Mouse (Mus musculus) liver, embryonic 14.5 days (tissue): ENCODE results near the gene Olfr1173. TPM values are rescaled to one million over a fixed set of nuclear protein-coding genes. Genes with fewer than 3 reads are reported as not detected.

Source experiments
- ATAC-seq: fragments of 200-750 bp; cut with Nextera tagmentation; 2 replicates; pipeline ENCODE4 v1.8.0; 2017; ENCODE audit warnings: moderate number of reproducible peaks, mild to moderate bottlenecking, moderate library complexity; ENCODE audit not compliant: insufficient read depth
- DNase-seq, 3 experiments: peaks; one replicate each; pipeline ENCODE4 v3.0.0-alpha.2; 2012 to 2013; ENCODE audit warnings: low read depth in 3 of 3, low spot score in 3 of 3
- H3K27ac ChIP-seq: fragments of 300-500 bp; sonication (generic); 2 replicates; pipeline ENCODE4 v1.5.1; 2014; ENCODE audit warnings: moderate library complexity, mild to moderate bottlenecking, control low read depth, inconsistent platforms
- H3K27me3 ChIP-seq: fragments of 300-500 bp; sonication (generic); 2 replicates; pipeline ENCODE4 v1.6.1; 2014; ENCODE audit warnings: mild to moderate bottlenecking, low read length, moderate library complexity; ENCODE audit not compliant: control insufficient read depth, insufficient read depth
- H3K36me3 ChIP-seq: fragments of 300-500 bp; sonication (generic); replicated peaks from 2 replicates; pipeline ENCODE4 v1.6.1; 2014; ENCODE audit warnings: low read depth; ENCODE audit not compliant: control insufficient read depth, insufficient read depth
- H3K4me1 ChIP-seq, 2 experiments: fragments of 200-500 bp in 1 of 2; fragments of 300-500 bp in 1 of 2; sonication (generic) in 1 of 2; replicated peaks; 2 replicates each; pipeline ENCODE4 v1.6.1; 2012 to 2014; ENCODE audit warnings: antibody characterized with exemption in 1 of 2, inconsistent platforms in 1 of 2, low read length in 1 of 2; ENCODE audit not compliant: control insufficient read depth in 2 of 2, insufficient read depth in 2 of 2
- H3K4me2 ChIP-seq: fragments of 300-500 bp; sonication (generic); 2 replicates; pipeline ENCODE4 v1.6.1; 2014; ENCODE audit warnings: low read depth, mild to moderate bottlenecking, control low read depth, moderate library complexity
- H3K4me3 ChIP-seq, 2 experiments: fragments of 200-500 bp in 1 of 2; fragments of 300-500 bp in 1 of 2; sonication (generic) in 1 of 2; 2 replicates each; pipeline ENCODE4 v1.5.1; 2012 to 2014; ENCODE audit warnings: low read depth in 2 of 2, low read length in 2 of 2, mild to moderate bottlenecking in 2 of 2, control low read depth in 1 of 2, inconsistent platforms in 1 of 2, moderate library complexity in 1 of 2; ENCODE audit not compliant: insufficient read depth in 1 of 2
- H3K9ac ChIP-seq: fragments of 300-500 bp; sonication (generic); replicated peaks from 2 replicates; pipeline ENCODE4 v1.6.1; 2014; ENCODE audit warnings: mild to moderate bottlenecking, control low read depth, moderate library complexity
- H3K9me3 ChIP-seq: fragments of 300-500 bp; sonication (generic); 2 replicates; pipeline ENCODE4 v1.6.1; 2016; ENCODE audit warnings: low read length, mixed read lengths; ENCODE audit not compliant: control insufficient read depth
- CTCF ChIP-seq: IDR thresholded peaks from 2 replicates; pipeline ENCODE4 v1.5.1; 2016; ENCODE audit warnings: antibody characterized with exemption, low read depth, control low read depth
- EP300 ChIP-seq: IDR thresholded peaks from 2 replicates; pipeline ENCODE4 v1.6.1; 2016; ENCODE audit warnings: antibody characterized with exemption, low read depth
- whole genome bisulfite sequencing: fragments of 180-500 bp; shearing (Covaris S2); extraction: QIAGEN DNeasy Blood & Tissue Kit; methylation state at CpG from one replicate; pipeline ENCODE4 v1.1.7; 2014; ENCODE audit not compliant: insufficient replicate concordance; 5-methylcytosine and 5-hydroxymethylcytosine counted together
- polyA plus RNA-seq, 2 experiments: library from polyadenylated mRNA; depleted of rRNA in 1 of 2; stranded (reverse) in 1 of 2; unstranded in 1 of 2; fragments of >200 nt; fragmentation: Nextera tagmentation in 1 of 2; extraction: Ambion mirVana in 1 of 2; gene quantifications; 2 replicates each; pipeline versions ENCODE4 v1.2.1 to v1.2.3; 2012 to 2014

Olfr1173 gene
- polyA plus RNA-seq (2012; rRNA removed) (not detected in 2 replicates), polyA plus RNA-seq (2014; fragmentation: Nextera tagmentation; extraction: Ambion mirVana) (not detected in 2 replicates)

DNA sequence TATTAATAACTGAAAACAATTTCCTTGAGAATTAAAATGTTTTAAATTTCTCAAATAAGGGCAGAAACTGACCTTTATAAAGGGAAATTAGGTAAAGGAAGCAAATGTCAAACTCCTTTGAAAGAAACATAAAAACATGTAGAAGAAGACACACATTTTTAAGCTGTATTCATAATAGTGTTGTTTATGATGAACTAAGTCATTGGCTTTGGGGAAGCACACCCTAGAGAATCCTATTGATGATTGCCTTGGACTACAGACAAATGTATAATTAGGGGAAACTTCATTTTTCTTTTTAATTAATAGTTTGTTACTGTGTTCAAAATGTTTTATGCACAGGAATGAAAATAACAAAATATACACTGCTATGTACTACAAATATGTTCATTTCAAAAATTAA is at the start of gene Olfr1173:
Gene Olfr1173 (minus strand): TSS at position 101 of the 400 bp plus-strand sequence.
- no peak within 1 kb of the TSS for H3K9ac ChIP-seq
- no peak for TF ChIP-seq EP300
- TF ChIP-seq CTCF = no peak

DNA sequence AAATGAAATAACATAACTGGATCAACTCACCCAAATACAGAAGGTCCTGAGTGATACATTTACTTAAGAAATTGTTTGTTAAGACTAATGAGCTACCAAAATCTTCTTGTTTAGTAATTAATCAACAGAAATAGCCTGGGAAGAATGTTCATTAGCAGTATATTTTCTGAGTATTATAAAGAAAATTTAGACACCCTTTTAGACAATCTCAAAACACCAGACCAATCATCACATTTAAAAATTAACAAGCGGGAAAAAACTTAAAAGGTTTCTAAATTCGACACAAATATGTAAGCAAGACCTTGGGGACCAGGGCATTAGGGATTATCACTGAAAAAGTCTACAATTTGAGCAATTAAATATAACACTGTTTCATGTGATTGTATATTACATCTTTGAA is 47.4 kb upstream of the Olfr1173 start, which contains the start of gene Olfr1175-ps:
Gene Olfr1175-ps (minus strand): TSS at position 101 of the 400 bp plus-strand sequence.
- H3K9me3 ChIP-seq = no peaks in the 10 kb centered on the region
- H3K36me3 ChIP-seq = no peaks in the 10 kb centered on the region
- no peak within 1 kb of the TSS for H3K27ac ChIP-seq
- TF ChIP-seq CTCF (no peak), EP300 (no peak)
- WGBS = 58% methylated on average over 2 of the region's 2 CpGs
- H3K4me2 ChIP-seq = no peak within 1 kb of the TSS
- H3K4me1 ChIP-seq = no peaks in the 10 kb centered on the region
- DNase-seq (no peak), ATAC-seq (no peak)
- H3K9ac ChIP-seq = no peak within 1 kb of the TSS
- H3K4me3 ChIP-seq = no peak within 1 kb of the TSS
- no peaks in the 10 kb centered on the region for H3K27me3 ChIP-seq

More for the DNA sequence above, at the start of gene Olfr1173:
- ATAC-seq (no peak), DNase-seq (no peak)
- no peak within 1 kb of the TSS for H3K4me3 ChIP-seq
- no peaks in the 10 kb centered on the region for H3K9me3 ChIP-seq
- no peak within 1 kb of the TSS for H3K4me2 ChIP-seq
- no peaks in the 10 kb centered on the region for H3K36me3 ChIP-seq
- H3K4me1 ChIP-seq = no peaks in the 10 kb centered on the region
- H3K27ac ChIP-seq = no peak within 1 kb of the TSS
- H3K27me3 ChIP-seq = no peaks in the 10 kb centered on the region

- no peak for ATAC-seq
- WGBS = 77% methylated on average over 4 of the region's 4 CpGs
- no peaks in the 10 kb centered on the region for H3K9me3 ChIP-seq
- H3K27me3 ChIP-seq = no peaks in the 10 kb centered on the region
- no peak within 1 kb of the TSS for H3K27ac ChIP-seq
- no peak within 1 kb of the TSS for H3K4me3 ChIP-seq
- no peak within 1 kb of the TSS for H3K4me2 ChIP-seq
- no peaks in the 10 kb centered on the region for H3K36me3 ChIP-seq
- H3K9ac ChIP-seq = no peak within 1 kb of the TSS
- TF ChIP-seq CTCF = no peak
- no peak for TF ChIP-seq EP300
- DNase-seq = no peak
- no peaks in the 10 kb centered on the region for H3K4me1 ChIP-seq
Measured at GRCm38 (mm10) chr2:88315035-88315434, 35.4 kb upstream of the Olfr1173 start, which contains the start of gene Olfr1174-ps. TSS of gene Olfr1174-ps (minus strand) at chr2:88315135.

DNA sequence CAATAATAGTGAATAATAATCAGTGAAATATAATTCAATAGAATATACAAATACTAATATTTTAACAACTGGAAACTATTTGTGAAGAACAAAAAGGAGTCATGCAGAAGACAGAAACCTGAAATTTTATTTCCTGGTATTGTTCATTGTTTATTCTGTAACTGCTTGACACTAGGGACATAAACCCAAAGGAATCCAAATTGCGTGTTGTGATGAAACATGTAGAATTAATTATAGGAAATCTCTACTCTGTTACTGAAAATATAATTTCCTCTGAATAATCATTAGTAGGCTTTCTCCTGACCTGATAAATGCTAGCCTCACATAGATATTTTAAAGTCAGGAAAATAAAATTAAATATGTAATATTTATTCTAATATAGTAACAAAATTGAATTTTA is 51.4 kb downstream of the Olfr1173 start, which contains the start of gene Olfr1170:
Gene Olfr1170 (minus strand): TSS at position 101 of the 400 bp plus-strand sequence.
- no peak for TF ChIP-seq CTCF
- no peak within 1 kb of the TSS for H3K4me2 ChIP-seq

More for the DNA sequence above, 51.4 kb downstream of the Olfr1173 start, which contains the start of gene Olfr1170:
- WGBS = 66% methylated on average over 1 of the region's 1 CpGs
- Histone ChIP-seq H3K36me3 (no peaks in the 10 kb centered on the region), H3K4me3 (no peak within 1 kb of the TSS), H3K27ac (no peak within 1 kb of the TSS), H3K27me3 (no peaks in the 10 kb centered on the region), H3K4me1 (no peaks in the 10 kb centered on the region), H3K9ac (no peak within 1 kb of the TSS), H3K9me3 (no peaks in the 10 kb centered on the region)
- DNase-seq (no peak), ATAC-seq (no peak)

Other genes with a start within 250 kb of the Olfr1173 start
- gene Olfr73, start 242.2 kb downstream of the Olfr1173 start, polyA plus RNA-seq (2012; rRNA removed) = not detected in 2 replicates
- gene Olfr73, start 242.2 kb downstream of the Olfr1173 start, polyA plus RNA-seq (2014; fragmentation: Nextera tagmentation; extraction: Ambion mirVana) = not detected in 2 replicates
- not detected in 2 replicates for gene Olfr1162, start 228.7 kb downstream of the Olfr1173 start, polyA plus RNA-seq (2012; rRNA removed)
- not detected in 2 replicates for gene Olfr1162, start 228.7 kb downstream of the Olfr1173 start, polyA plus RNA-seq (2014; fragmentation: Nextera tagmentation; extraction: Ambion mirVana)
- gene Olfr1163, start 208.0 kb downstream of the Olfr1173 start, polyA plus RNA-seq (2012; rRNA removed) = not detected in 2 replicates
- gene Olfr1163, start 208.0 kb downstream of the Olfr1173 start, polyA plus RNA-seq (2014; fragmentation: Nextera tagmentation; extraction: Ambion mirVana) = not detected in 2 replicates
- gene Olfr1164, start 185.9 kb downstream of the Olfr1173 start, polyA plus RNA-seq (2012; rRNA removed) = not detected in 2 replicates
- not detected in 2 replicates for gene Olfr1164, start 185.9 kb downstream of the Olfr1173 start, polyA plus RNA-seq (2014; fragmentation: Nextera tagmentation; extraction: Ambion mirVana)
- not detected in 2 replicates for gene Olfr1166, start 151.6 kb downstream of the Olfr1173 start, polyA plus RNA-seq (2012; rRNA removed)
- not detected in 2 replicates for gene Olfr1166, start 151.6 kb downstream of the Olfr1173 start, polyA plus RNA-seq (2014; fragmentation: Nextera tagmentation; extraction: Ambion mirVana)
- gene Olfr1167, start 124.7 kb downstream of the Olfr1173 start, polyA plus RNA-seq (2012; rRNA removed) = not detected in 2 replicates
- not detected in 2 replicates for gene Olfr1167, start 124.7 kb downstream of the Olfr1173 start, polyA plus RNA-seq (2014; fragmentation: Nextera tagmentation; extraction: Ambion mirVana)
- not detected in 2 replicates for gene Olfr1168, start 98.0 kb downstream of the Olfr1173 start, polyA plus RNA-seq (2012; rRNA removed)
- gene Olfr1168, start 98.0 kb downstream of the Olfr1173 start, polyA plus RNA-seq (2014; fragmentation: Nextera tagmentation; extraction: Ambion mirVana) = not detected in 2 replicates
- not detected in 2 replicates for gene Olfr1170, start 51.5 kb downstream of the Olfr1173 start, polyA plus RNA-seq (2012; rRNA removed)
- not detected in 2 replicates for gene Olfr1170, start 51.5 kb downstream of the Olfr1173 start, polyA plus RNA-seq (2014; fragmentation: Nextera tagmentation; extraction: Ambion mirVana)
- gene Olfr1174-ps, start 35.3 kb upstream of the Olfr1173 start, polyA plus RNA-seq (2012; rRNA removed) = not detected in 2 replicates
- not detected in 2 replicates for gene Olfr1174-ps, start 35.3 kb upstream of the Olfr1173 start, polyA plus RNA-seq (2014; fragmentation: Nextera tagmentation; extraction: Ambion mirVana)
- not detected in 2 replicates for gene Olfr1175-ps, start 47.3 kb upstream of the Olfr1173 start, polyA plus RNA-seq (2012; rRNA removed)
- gene Olfr1175-ps, start 47.3 kb upstream of the Olfr1173 start, polyA plus RNA-seq (2014; fragmentation: Nextera tagmentation; extraction: Ambion mirVana) = not detected in 2 replicates
- gene Olfr1176, start 56.8 kb upstream of the Olfr1173 start, polyA plus RNA-seq (2012; rRNA removed) = not detected in 2 replicates
- gene Olfr1176, start 56.8 kb upstream of the Olfr1173 start, polyA plus RNA-seq (2014; fragmentation: Nextera tagmentation; extraction: Ambion mirVana) = not detected in 2 replicates
- gene Olfr1177-ps, start 66.6 kb upstream of the Olfr1173 start, polyA plus RNA-seq (2012; rRNA removed) = not detected in 2 replicates
- gene Olfr1177-ps, start 66.6 kb upstream of the Olfr1173 start, polyA plus RNA-seq (2014; fragmentation: Nextera tagmentation; extraction: Ambion mirVana) = not detected in 2 replicates
- not detected in 2 replicates for gene Olfr1178, start 107.2 kb upstream of the Olfr1173 start, polyA plus RNA-seq (2012; rRNA removed)
- not detected in 2 replicates for gene Olfr1178, start 107.2 kb upstream of the Olfr1173 start, polyA plus RNA-seq (2014; fragmentation: Nextera tagmentation; extraction: Ambion mirVana)
- gene Olfr1179, start 126.6 kb upstream of the Olfr1173 start, polyA plus RNA-seq (2012; rRNA removed) = not detected in 2 replicates
- not detected in 2 replicates for gene Olfr1179, start 126.6 kb upstream of the Olfr1173 start, polyA plus RNA-seq (2014; fragmentation: Nextera tagmentation; extraction: Ambion mirVana)
- not detected in 2 replicates for gene Olfr1180, start 139.3 kb upstream of the Olfr1173 start, polyA plus RNA-seq (2012; rRNA removed)
- not detected in 2 replicates for gene Olfr1180, start 139.3 kb upstream of the Olfr1173 start, polyA plus RNA-seq (2014; fragmentation: Nextera tagmentation; extraction: Ambion mirVana)
- gene Olfr1181, start 146.3 kb upstream of the Olfr1173 start, polyA plus RNA-seq (2012; rRNA removed) = not detected in 2 replicates
- gene Olfr1181, start 146.3 kb upstream of the Olfr1173 start, polyA plus RNA-seq (2014; fragmentation: Nextera tagmentation; extraction: Ambion mirVana) = not detected in 2 replicates
- not detected in 2 replicates for gene Gm13757, start 169.3 kb upstream of the Olfr1173 start, polyA plus RNA-seq (2012; rRNA removed)
- not detected in 2 replicates for gene Gm13757, start 169.3 kb upstream of the Olfr1173 start, polyA plus RNA-seq (2014; fragmentation: Nextera tagmentation; extraction: Ambion mirVana)
- not detected in 2 replicates for gene Olfr1183, start 175.0 kb upstream of the Olfr1173 start, polyA plus RNA-seq (2012; rRNA removed)
- gene Olfr1183, start 175.0 kb upstream of the Olfr1173 start, polyA plus RNA-seq (2014; fragmentation: Nextera tagmentation; extraction: Ambion mirVana) = not detected in 2 replicates
- gene Olfr1184, start 203.7 kb upstream of the Olfr1173 start, polyA plus RNA-seq (2012; rRNA removed) = not detected in 2 replicates
- not detected in 2 replicates for gene Olfr1184, start 203.7 kb upstream of the Olfr1173 start, polyA plus RNA-seq (2014; fragmentation: Nextera tagmentation; extraction: Ambion mirVana)
- gene Olfr1185-ps1, start 213.4 kb upstream of the Olfr1173 start, polyA plus RNA-seq (2012; rRNA removed) = not detected in 2 replicates
- gene Olfr1185-ps1, start 213.4 kb upstream of the Olfr1173 start, polyA plus RNA-seq (2014; fragmentation: Nextera tagmentation; extraction: Ambion mirVana) = not detected in 2 replicates
- not detected in 2 replicates for gene Olfr1186, start 238.7 kb upstream of the Olfr1173 start, polyA plus RNA-seq (2012; rRNA removed)
- gene Olfr1186, start 238.7 kb upstream of the Olfr1173 start, polyA plus RNA-seq (2014; fragmentation: Nextera tagmentation; extraction: Ambion mirVana) = not detected in 2 replicates